Mouse (Mus musculus): Measurements from ENCODE around the gene Dennd4b. TPM values are rescaled to one million over a fixed set of nuclear protein-coding genes. Genes with fewer than 3 reads are reported as not detected.
"Not testable (repeated sequence)": the region's sequence is repeated elsewhere in the genome, so short reads cannot be mapped to it uniquely, and the experiment has no call there.

Dennd4b gene
- total RNA-seq, 2 experiments from 2014 or later = 31.9 to 33.4 TPM

DNA sequence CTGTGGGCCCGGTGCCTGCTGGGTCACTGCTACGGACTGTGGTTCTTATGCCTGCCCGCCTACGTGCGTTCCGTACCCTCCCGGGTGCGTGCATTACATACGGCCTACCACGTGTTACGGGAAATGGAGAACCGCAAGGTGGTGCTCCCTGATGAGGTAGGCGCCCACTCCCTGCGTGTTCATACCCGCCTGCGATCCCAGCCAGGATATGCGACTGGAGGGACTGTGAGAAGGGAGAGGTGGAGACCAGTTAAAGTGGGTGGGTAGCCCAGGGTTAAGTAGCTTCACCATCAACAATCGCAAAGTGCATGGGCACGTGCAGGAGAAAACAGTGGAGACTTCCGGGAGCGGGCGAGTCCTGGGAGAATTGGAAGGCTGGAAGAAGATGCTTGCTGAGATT lies 8.9 kb downstream of the Dennd4b start:
- intact Hi-C loops (cut with DNase I) = no loop called here
- DNase-seq (ENCODE audit: low spot score) = no peak

DNA sequence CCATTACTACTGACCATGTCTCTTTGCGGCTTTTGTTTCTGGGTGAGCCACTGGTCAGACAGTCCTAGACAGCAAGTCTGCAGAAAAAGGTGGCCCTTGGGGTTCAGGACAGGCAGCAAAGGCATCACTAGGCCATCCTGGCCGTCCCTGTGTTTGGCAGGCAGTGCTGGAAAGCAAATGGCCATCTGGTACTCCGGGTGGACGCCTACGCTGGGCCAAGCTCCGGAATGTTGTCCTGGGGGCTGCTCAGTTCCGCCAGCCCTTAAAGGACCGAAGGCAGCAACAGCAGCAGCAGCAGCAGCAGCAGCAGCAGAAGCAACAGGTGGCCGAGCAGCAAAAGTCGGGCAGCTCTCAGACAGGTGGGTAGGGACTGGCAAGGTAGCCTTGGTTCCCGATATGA lies 10.3 kb downstream of the Dennd4b start:
- no peak for DNase-seq (ENCODE audit: low spot score)
- intact Hi-C loops (cut with DNase I) = no loop called here

DNA sequence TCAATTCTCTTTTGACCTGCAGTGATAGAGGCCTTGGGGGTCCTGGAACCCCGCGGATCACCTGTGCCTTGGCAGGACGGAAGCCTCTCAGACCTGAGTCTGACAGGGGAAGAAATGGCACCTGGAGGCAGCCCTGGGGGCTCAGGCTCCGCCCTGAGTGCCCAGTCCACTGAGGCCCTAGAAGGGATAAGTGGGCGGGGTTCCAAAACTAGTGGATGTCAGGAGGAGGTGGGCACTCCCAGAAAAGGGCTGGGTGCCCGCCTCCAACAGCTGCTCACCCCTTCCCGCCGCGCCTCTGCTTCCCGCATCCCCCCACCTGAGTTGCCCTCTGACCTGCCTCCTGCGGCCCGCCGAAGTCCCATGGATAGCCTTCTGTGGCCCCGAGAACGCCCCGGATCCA lies 11.9 kb downstream of the Dennd4b start:
- intact Hi-C loops (cut with DNase I) = no loop called here
- DNase-seq (ENCODE audit: low spot score) = no peak

DNA sequence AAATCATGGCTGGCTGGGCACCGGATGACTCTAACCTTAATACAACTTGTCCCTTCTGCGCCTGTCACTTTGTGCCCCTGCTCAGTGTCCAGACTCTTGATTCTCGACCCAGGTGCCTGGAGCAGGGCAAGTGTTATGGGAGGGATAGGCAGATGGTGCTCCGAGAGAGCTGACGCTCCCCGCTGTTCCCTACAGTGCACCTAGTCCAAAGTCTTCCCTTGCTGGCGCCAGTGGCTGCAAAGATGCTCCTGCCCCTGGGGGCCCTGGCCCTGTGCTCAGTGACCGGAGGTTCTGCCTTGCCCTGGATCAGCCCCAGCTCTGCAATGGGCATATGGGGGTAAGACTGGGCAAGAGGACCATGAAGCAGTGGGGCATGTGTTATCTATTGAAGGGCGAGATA lies 12.8 kb downstream of the Dennd4b start:
- DNase-seq (ENCODE audit: low spot score) = no peak
- intact Hi-C loops (cut with DNase I) = no loop called here

DNA sequence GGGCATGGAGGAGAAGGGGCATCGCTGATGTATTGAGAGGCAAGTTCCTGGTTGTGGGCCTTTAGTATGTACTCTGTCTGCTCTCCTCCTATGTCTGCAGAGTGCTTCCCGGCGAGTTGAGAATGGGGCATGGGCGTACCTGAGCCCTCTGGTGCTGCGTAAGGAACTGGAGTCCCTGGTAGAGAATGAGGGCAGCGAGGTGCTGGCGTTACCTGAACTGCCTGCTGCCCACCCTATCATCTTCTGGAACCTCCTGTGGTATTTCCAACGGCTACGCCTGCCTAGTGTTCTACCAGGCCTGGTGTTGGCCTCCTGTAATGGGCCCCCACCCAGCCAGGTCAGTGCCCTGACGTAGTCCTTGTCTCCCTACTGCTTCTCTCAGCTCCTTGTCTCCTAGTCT lies 13.2 kb downstream of the Dennd4b start:
- intact Hi-C loops (cut with DNase I) = no loop called here
- DNase-seq (ENCODE audit: low spot score) = no peak

DNA sequence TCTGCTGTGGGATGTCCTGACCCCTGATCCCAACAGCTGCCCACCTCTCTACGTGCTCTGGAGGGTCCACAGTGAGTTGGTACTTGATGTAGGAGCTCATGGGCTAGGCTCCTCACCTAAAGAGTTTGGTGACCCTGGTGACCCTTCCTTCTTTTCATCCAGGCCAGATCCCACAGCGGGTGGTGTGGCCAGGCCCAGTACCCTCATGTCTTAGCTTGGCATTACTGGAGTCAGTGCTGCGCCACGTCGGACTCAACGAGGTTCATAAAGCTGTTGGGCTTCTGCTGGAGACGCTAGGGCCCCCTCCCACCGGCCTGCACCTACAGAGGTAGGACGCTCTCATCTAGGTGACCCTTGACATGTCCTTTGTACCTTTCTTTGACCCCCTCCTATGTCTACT lies 14.2 kb downstream of the Dennd4b start:
- intact Hi-C loops (cut with DNase I) = no loop called here
- DNase-seq (ENCODE audit: low spot score) = no peak

DNA sequence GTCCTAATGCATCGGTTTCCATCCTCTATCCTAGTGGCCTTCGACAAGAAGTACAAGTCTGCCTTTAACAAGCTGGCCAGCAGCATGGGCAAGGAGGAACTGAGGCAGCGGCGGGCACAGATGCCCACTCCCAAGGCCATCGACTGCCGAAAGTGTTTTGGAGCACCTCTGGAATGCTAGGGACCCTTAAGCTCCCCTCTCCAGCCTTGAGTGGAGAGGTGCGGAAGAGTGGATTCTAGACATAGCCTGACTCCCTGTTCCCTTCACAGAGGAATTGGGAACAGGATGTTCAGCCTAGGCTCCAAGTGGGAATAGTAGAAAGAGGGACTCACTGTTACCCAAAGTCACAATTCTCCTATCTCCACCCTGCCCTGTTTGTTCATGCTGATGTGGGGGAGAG lies 14.8 kb downstream of the Dennd4b start:
- DNase-seq (ENCODE audit: low spot score) = no peak
- intact Hi-C loops (cut with DNase I) = no loop called here

DNA sequence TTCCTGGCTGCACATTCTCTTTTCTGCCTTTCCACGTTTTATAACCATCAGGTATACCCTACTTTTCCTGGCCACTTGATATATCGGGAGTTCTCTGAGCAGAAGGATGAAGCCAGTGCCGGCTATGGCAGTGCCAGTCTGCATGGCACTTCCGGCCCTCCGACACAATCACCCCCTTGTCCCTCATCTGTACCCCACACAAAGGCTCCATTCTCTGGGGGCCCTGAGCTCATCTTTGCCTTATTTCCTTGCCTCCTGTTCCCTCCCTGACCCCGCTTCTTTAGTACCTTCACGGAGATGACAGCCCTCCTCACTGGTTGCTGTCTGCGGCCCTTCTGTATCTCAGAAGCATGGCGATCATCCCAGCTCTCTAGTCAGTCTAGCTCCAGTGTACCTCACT lies 15.7 kb downstream of the Dennd4b start:
- no peak for DNase-seq (ENCODE audit: low spot score)
- intact Hi-C loops (cut with DNase I) = no loop called here

DNA sequence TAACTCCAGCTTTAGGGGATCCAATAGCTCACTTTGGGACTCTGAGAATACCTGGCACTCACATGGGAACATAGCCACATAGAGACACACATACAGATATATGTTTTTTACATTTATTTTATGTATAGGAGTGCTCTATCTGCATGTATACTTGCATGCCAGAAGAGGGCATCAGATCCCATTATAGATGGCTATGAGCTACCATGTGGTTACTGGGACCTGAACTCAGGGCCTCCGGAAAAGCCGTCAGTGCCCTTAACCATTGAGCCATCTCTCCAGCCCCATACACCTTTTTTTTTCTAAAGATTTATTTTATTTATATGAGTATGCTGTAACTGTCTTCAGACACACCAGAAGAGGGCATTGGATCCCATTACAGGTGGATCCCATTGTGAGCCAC lies 19.2 kb downstream of the Dennd4b start:
- no peak for DNase-seq (ENCODE audit: low spot score)
- intact Hi-C loops (cut with DNase I) = no loop called here

DNA sequence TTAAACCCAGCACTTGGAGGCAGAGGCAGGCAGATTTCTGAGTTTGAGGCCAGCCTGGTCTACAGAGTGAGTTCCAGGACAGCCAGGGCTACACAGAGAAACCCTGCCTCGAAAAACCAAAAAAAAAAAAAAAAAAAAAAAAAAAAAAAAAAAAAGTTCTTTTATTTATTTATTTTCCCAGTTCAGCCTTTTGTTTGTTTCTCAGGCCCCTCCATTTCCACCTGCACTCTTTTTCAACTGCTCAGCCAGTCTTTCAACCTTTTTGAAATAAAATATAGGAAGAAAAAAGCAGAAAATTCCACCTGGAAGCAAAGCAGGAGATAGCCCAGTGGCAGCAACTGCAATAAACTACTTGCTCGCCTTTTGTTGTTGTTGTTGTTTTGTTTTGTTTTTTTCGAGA lies 24.4 kb downstream of the Dennd4b start:
- DNase-seq (ENCODE audit: low spot score); intact Hi-C loops (cut with DNase I): not testable (repeated sequence)

DNA sequence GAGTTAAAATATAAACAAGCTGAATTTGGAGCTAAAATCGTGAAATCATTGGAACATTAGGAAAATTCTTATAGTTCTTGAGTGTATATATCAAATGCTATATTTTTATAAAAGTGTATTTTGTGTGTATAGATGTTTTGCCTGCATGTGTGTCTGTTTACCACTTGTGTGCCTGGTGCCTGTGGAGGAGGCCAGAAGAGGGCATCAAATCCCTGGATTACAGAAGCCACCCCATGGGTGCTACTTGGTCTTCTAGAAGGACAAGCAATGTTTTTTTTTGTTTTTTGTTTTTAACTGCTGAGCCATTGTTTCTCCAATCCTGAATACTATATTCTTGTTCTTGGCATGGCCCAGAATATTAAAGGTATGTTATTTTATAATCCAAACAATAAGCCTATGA lies 25.6 kb downstream of the Dennd4b start:
- DNase-seq (ENCODE audit: low spot score) = no peak
- intact Hi-C loops (cut with DNase I) = loop anchor here (1.0 kb wide), 1 partner anchor 83 kb away; no protein-coding TSS in a partner anchor

DNA sequence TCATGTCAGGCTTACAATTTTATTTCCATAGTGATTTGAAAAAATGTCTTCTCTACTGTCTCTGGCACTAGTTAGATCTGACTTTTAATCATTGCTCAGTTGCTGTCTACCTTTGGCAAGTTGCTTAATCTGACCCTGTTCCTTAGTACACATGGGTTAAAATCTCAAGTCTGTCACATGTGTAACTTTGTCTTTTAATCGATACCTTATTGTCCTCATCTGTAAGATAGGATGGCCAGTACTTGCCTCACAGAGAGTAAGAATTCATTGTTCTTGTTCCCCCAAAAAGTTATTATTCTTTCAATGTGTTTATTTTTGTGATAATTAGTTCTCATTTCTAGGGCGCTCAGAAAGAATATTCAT lies 27.0 kb downstream of the Dennd4b start:
- DNase-seq (ENCODE audit: low spot score) = no peak
- intact Hi-C loops (cut with DNase I) = loop anchor here (2.0 kb wide), 1 partner anchor 25 kb away; no protein-coding TSS in a partner anchor

DNA sequence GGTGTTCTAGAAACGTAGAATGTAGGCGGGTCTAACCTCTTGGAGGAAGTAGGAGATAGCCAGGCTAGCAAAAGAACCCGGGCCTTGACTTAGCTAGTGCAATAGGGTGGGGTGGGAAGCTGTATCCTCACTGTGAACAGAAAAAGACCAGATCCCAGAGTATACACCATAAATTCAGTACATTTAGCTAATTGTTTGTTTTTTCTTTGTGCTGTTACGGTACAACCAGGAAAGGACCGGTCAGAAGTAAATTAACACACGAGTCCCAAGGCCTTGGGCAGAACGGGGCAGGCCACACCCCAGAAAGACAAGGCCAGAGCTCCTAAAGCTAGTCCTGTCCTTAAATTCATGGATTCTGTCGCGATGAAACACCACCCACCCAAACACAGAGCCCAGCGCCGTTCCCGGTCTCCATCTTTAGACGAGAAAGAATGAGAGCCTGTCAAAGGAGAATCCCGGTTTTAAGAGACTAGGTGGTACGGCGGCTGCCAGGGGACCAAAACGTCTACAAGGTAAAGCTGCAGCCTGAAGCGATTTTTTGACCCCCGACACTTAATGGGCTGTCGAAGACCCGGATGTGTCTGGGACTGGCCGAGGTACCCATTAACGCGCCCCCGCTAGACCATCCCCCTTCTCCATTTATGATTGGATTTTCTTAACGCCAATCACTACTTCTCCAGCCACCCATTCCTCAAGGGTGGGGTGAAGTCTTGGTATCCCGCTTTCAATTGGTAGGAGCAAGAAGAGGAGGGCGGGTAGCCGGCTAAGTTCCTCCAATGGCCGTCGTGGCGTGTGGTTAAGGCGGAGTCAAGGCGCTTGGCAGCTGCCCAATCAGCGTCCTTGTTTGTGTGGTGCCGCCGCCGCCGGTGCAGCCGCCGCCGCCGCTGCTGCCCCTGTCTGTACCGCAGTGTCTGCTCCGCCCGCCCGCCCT lies 27.6 kb downstream of the Dennd4b start, which contains the start of gene Gatad2b:
Gatad2b (plus strand) TSS at position 834 of the 931 bp plus-strand sequence.
- intact Hi-C loops (cut with DNase I) = loop anchor here (2.0 kb wide), 1 partner anchor 26 kb away; no protein-coding TSS in a partner anchor

DNA sequence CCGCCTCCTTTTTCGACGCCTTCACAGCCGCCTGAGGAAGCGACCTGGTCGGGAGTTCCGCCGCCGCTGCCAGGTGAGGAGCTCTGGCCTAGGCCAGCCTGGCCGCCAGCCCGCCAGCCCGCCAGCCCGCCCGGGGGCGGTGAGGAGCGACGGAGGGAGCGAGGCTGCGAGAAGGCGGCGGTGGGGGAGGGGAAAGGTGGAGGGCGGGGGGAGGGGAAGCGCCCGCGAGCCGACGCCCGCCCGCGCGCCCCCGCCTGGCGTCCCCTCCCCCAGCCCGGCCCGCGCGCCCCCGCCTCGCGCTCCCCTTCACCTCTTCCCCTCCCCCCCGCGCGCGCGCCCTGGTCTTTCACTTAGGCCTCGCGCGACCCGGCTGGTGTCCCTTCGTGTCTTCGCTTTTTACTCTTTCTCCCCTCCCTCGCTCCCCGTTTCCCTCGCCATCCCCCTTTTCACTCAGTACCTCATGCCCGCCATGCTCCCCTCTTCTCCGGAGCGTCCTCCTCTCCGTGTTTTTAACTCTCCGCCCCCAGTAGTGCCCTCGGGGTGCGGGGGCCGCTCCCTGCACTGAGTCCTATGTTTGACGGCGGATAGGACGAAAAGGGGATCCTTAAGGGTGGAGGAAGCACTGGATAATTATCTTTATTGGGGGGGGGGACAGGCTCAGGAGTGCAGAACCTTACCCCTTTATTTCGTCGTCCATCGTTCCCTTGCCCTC lies 28.5 kb downstream of the Dennd4b start:
- intact Hi-C loops (cut with DNase I) = loop anchor here (2.0 kb wide), 1 partner anchor 27 kb away; no protein-coding TSS in a partner anchor
- peak; percentile 21 for DNase-seq (ENCODE audit: low spot score)

More for the DNA sequence above, 27.6 kb downstream of the Dennd4b start, which contains the start of gene Gatad2b:
- DNase-seq (ENCODE audit: low spot score) = peak; percentile 97

DNA sequence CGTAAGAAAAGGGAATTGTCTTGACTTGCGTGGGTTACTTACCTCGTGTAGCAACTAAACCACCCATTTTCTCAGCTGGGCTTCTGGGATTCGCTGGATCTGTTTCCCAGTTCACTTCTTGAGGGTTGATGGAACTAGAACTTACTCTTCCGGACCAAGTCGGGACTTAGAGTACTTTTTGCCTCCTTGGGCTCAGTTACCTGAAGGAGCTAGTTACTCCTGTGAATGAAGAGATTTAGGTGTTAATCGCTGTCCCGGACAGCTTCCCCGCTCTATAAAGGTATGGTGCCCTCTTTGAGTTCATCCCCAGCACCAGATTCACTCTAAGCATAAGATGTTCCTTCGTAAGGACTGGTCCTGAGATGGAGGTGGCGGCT lies 29.1 kb downstream of the Dennd4b start:
- no peak for DNase-seq (ENCODE audit: low spot score)
- intact Hi-C loops (cut with DNase I) = no loop called here

DNA sequence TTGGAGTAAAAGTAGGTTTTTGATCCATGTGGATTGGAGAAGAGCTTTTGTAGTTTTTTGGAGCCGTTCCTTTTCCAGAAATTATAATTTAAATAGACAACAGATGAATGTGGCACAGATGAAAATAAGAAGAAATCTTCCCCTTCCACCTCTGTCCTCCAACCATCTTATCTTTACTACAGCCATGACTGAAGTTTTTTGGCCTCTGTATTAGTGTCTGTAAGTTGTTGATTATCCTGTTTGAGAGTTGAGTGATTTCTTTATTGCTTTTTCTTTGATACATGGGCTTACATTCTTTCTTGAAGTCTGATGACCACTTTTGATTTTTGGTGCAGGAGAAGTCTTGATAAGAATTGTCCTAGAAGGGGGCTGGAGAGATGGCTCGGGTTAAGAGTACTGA lies 29.7 kb downstream of the Dennd4b start:
- DNase-seq (ENCODE audit: low spot score) = no peak
- intact Hi-C loops (cut with DNase I) = loop anchor here (5.0 kb wide), 1 partner anchor 43 kb away; no protein-coding TSS in a partner anchor

DNA sequence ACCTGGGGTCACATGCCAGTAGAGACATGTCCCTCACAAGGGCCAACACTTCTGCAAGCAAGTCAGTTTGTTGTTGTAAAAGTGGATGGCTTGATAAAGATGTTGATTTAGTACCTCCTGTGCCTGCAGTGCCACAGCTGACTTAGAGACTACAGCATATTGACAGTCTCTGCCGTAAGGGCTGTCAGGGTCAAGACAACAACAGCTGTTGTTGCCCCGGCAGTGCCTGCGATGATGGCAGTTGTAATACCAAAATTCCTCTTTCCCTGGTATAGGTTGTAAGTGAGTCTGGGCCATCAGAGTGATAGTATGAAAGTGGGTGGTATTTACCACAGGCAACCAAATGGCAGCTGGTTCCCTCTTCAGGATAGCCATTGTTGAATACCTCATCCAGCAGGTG lies 40.8 kb downstream of the Dennd4b start:
- no peak for DNase-seq (ENCODE audit: low spot score)
- intact Hi-C loops (cut with DNase I) = no loop called here

DNA sequence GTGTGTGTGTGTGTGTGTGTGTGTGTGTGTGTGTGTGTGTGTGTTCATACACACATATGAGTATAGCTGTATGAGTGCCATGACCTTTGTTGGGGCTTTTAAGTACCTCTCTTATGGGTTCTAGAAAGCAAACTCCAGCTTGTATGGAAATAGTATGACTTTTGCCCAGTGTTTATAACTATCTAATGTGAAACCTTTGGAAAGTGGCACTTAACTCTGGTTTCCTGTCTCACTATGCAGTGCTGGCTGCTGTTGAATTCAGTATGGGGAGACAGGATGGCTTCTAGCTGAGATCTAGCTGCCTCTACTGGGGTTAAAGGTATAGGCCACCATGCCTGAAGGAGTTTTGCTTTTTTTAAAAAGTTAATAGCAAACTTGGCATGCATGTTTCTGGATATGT lies 44.6 kb downstream of the Dennd4b start:
- no peak for DNase-seq (ENCODE audit: low spot score)
- intact Hi-C loops (cut with DNase I) = no loop called here

DNA sequence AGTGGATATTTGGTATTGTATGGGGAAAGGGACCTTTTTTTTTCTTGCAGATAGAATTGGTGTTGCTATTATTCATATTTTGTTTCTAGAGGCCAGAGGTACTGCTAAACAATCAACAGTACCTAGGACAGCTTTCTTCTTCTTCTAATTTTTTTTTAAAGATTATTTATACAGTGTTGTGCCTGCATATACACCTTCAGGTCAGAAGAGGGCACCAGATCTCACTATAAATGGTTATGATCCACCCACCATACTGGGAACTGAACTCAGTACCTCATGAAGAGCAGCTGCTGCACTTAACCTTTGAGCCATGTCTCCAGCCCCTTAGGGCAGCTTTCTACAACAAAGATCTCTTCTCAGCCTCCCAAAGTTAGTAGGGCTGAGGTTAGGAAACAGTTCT lies 48.4 kb downstream of the Dennd4b start:
- intact Hi-C loops (cut with DNase I) = no loop called here

DNA sequence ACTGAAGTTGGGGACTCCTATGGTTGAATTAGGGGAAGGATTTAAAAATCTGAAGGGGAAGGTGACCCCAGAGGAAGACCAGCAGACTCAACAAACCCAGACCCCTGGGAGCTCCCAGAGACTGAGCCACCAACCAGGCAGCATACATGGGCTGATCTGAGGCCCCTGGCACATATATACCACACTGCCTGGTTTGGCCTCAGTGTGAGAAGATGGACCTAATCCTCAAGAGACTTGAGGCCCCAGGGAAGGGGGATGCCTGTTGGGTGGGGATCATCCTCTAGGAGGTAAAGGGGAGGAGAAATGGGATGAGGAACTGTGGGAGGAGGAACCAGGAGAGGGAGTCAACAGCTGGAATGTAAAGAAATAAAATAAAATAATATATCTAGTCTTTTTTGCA lies 49.3 kb downstream of the Dennd4b start:
- DNase-seq (ENCODE audit: low spot score) = no peak
- intact Hi-C loops (cut with DNase I) = no loop called here

More for the DNA sequence above, 48.4 kb downstream of the Dennd4b start:
- no peak for DNase-seq (ENCODE audit: low spot score)

DNA sequence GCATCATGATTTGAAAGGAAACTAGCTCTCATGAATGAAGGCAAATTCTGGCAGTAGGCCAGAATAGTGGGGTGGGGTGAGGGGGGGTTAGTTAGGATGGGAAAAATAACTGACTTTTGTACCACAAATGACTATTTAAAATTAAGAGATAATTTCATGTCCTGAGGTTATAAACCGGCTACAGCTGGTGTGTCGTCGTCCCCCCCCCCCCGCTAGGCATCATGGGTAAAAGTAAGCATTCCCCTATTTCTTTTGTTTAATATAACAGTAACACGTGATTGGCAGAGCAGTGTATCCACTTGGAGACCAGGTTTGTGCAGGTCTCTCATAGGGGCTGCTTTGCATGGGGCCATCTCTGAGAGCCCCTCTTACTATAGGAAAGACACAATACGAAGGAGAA lies 57.3 kb downstream of the Dennd4b start:
- DNase-seq (ENCODE audit: low spot score) = no peak
- intact Hi-C loops (cut with DNase I) = no loop called here

Measured in heart, postnatal 25 days (tissue).